Mouse (Mus musculus) MEL (cell line): Measurements from ENCODE around the gene Nav1. TPM values are rescaled to one million over a fixed set of nuclear protein-coding genes. Genes with fewer than 3 reads are reported as not detected.

Experiments used
- DNase-seq: peaks from one replicate; pipeline ENCODE4 v3.0.0; 2011; ENCODE audit warnings: low read depth, low spot score
- H3K27ac ChIP-seq: 2 replicates; pipeline ENCODE4 v1.5.1; 2012; ENCODE audit warnings: low read depth, mild to moderate bottlenecking, control low read depth, low read length, moderate library complexity; ENCODE audit not compliant: control insufficient read depth
- H3K27me3 ChIP-seq, 2 experiments: fragments of 150-350 bp in 1 of 2; sonication (generic) in 1 of 2; 2 replicates each; pipeline ENCODE4 v1.6.1; 2012; ENCODE audit warnings: low read length in 2 of 2, mild to moderate bottlenecking in 2 of 2, improper control_type of control experiment in 1 of 2, moderate library complexity in 1 of 2; ENCODE audit not compliant: insufficient read depth in 2 of 2, control insufficient read depth in 1 of 2
- H3K36me3 ChIP-seq, 2 experiments: 2 replicates each; pipeline ENCODE4 v1.6.1; 2012 to 2014; ENCODE audit warnings: low read length in 2 of 2, improper control_type of control experiment in 1 of 2, inconsistent platforms in 1 of 2, mild to moderate bottlenecking in 1 of 2; ENCODE audit not compliant: insufficient read depth in 2 of 2, control insufficient read depth in 1 of 2
- H3K4me1 ChIP-seq, 2 experiments: fragments of 150-350 bp in 1 of 2; sonication (generic) in 1 of 2; 2 replicates each; pipeline ENCODE4 v1.6.1; 2012; ENCODE audit warnings: low read length in 2 of 2, improper control_type of control experiment in 1 of 2, mild to moderate bottlenecking in 1 of 2; ENCODE audit not compliant: insufficient read depth in 2 of 2, control insufficient read depth in 1 of 2
- H3K4me3 ChIP-seq, 2 experiments: fragments of 150-350 bp in 1 of 2; sonication (generic) in 1 of 2; 2 replicates each; pipeline ENCODE4 v1.5.1; 2012; ENCODE audit warnings: low read depth in 2 of 2, low read length in 2 of 2, mild to moderate bottlenecking in 2 of 2, moderate library complexity in 2 of 2, control low read depth in 1 of 2, improper control_type of control experiment in 1 of 2; ENCODE audit not compliant: control insufficient read depth in 1 of 2, insufficient read depth in 1 of 2
- H3K79me2 ChIP-seq: 2 replicates; pipeline ENCODE4 v1.6.1; 2012; ENCODE audit warnings: mild to moderate bottlenecking, low read length, moderate library complexity; ENCODE audit not compliant: control insufficient read depth, poor library complexity, insufficient read depth
- H3K9ac ChIP-seq: 2 replicates; pipeline ENCODE4 v1.6.1; 2012; ENCODE audit warnings: low read depth, mild to moderate bottlenecking, control low read depth, low read length, moderate library complexity; ENCODE audit not compliant: control insufficient read depth, poor library complexity, severe bottlenecking
- H3K9me3 ChIP-seq: fragments of 150-350 bp; sonication (generic); replicated peaks from 2 replicates; pipeline ENCODE4 v1.6.1; 2012; ENCODE audit warnings: mild to moderate bottlenecking, low read length, improper control_type of control experiment, moderate library complexity; ENCODE audit not compliant: insufficient read depth
- CTCF ChIP-seq, 3 experiments: IDR thresholded peaks in 2 of 3; conservative IDR thresholded peaks in 1 of 3; 2 replicates each; pipeline ENCODE4 v1.5.1; 2011 to 2012; ENCODE audit warnings: low read length in 3 of 3, low read depth in 2 of 3, mild to moderate bottlenecking in 2 of 3, improper control_type of control experiment in 1 of 3, inconsistent platforms in 1 of 3, mixed read lengths in 1 of 3, moderate library complexity in 1 of 3; ENCODE audit not compliant: control insufficient read depth in 1 of 3, insufficient read depth in 1 of 3, poor library complexity in 1 of 3, severe bottlenecking in 1 of 3
- ELF1 ChIP-seq: IDR thresholded peaks from 2 replicates; pipeline ENCODE4 v1.6.1; 2014; ENCODE audit warnings: low read depth, mild to moderate bottlenecking, inconsistent platforms, low read length, improper control_type of control experiment, moderate library complexity
- EP300 ChIP-seq, 2 experiments: IDR thresholded peaks; 2 replicates each; pipeline ENCODE4 v1.6.1; 2011; ENCODE audit warnings: improper control_type of control experiment in 2 of 2, low read length in 2 of 2, low read depth in 1 of 2, mild to moderate bottlenecking in 1 of 2
- GABPA ChIP-seq: IDR thresholded peaks from 2 replicates; pipeline ENCODE4 v1.6.1; 2012; ENCODE audit warnings: low read depth, mild to moderate bottlenecking, inconsistent platforms, low read length, improper control_type of control experiment, moderate library complexity
- HCFC1 ChIP-seq: IDR thresholded peaks from 2 replicates; pipeline ENCODE4 v1.6.1; 2012; ENCODE audit warnings: low read depth, mild to moderate bottlenecking, inconsistent platforms, low read length, improper control_type of control experiment, moderate library complexity
- MAX ChIP-seq: IDR thresholded peaks from 2 replicates; pipeline ENCODE4 v1.6.1; 2011; ENCODE audit warnings: low read length, improper control_type of control experiment
- MAZ ChIP-seq: IDR thresholded peaks from 2 replicates; pipeline ENCODE4 v1.6.1; 2012; ENCODE audit warnings: low read depth, mild to moderate bottlenecking, inconsistent platforms, low read length, improper control_type of control experiment
- MEF2A ChIP-seq: IDR thresholded peaks from 2 replicates; pipeline ENCODE4 v1.6.1; 2014; ENCODE audit warnings: low read depth, mild to moderate bottlenecking, inconsistent platforms, low read length, improper control_type of control experiment; ENCODE audit not compliant: poor library complexity, insufficient replicate concordance, severe bottlenecking; ENCODE audit errors: extremely low read depth
- MYC ChIP-seq: IDR thresholded peaks from 2 replicates; pipeline ENCODE4 v1.6.1; 2011; ENCODE audit warnings: low read depth, mild to moderate bottlenecking, low read length, improper control_type of control experiment, moderate library complexity
- NRF1 ChIP-seq: IDR thresholded peaks from 2 replicates; pipeline ENCODE4 v1.6.1; 2014; ENCODE audit warnings: low read depth, mild to moderate bottlenecking, inconsistent platforms, low read length, improper control_type of control experiment, moderate library complexity; ENCODE audit not compliant: poor library complexity, insufficient read depth, severe bottlenecking
- POLR2A ChIP-seq, 2 experiments: IDR thresholded peaks; 2 replicates each; pipeline ENCODE4 v1.6.1; 2011 to 2012; ENCODE audit warnings: low read length in 2 of 2, mild to moderate bottlenecking in 2 of 2, control low read depth in 1 of 2, improper control_type of control experiment in 1 of 2, low read depth in 1 of 2, moderate library complexity in 1 of 2; ENCODE audit not compliant: control insufficient read depth in 1 of 2, insufficient read depth in 1 of 2, poor library complexity in 1 of 2
- POLR2AphosphoS2 ChIP-seq: IDR thresholded peaks from 2 replicates; pipeline ENCODE4 v1.6.1; 2011; ENCODE audit warnings: low read length, improper control_type of control experiment
- RAD21 ChIP-seq: IDR thresholded peaks from 2 replicates; pipeline ENCODE4 v1.6.1; 2011; ENCODE audit warnings: mild to moderate bottlenecking, low read depth, low read length, improper control_type of control experiment
- RCOR1 ChIP-seq: IDR thresholded peaks from 2 replicates; pipeline ENCODE4 v1.6.1; 2012; ENCODE audit warnings: low read depth, mild to moderate bottlenecking, inconsistent platforms, low read length, improper control_type of control experiment
- SMC3 ChIP-seq: IDR thresholded peaks from 2 replicates; pipeline ENCODE4 v1.6.1; 2011; ENCODE audit warnings: low read depth, low read length, improper control_type of control experiment
- TBP ChIP-seq: IDR thresholded peaks from 2 replicates; pipeline ENCODE4 v1.8.0; 2011; ENCODE audit warnings: low read depth, low read length, improper control_type of control experiment
- UBTF ChIP-seq: IDR thresholded peaks from 2 replicates; pipeline ENCODE4 v1.6.1; 2012; ENCODE audit warnings: low read depth, mild to moderate bottlenecking, inconsistent platforms, low read length, improper control_type of control experiment, moderate library complexity, borderline replicate concordance; ENCODE audit not compliant: insufficient read depth
- ZC3H11A ChIP-seq: IDR thresholded peaks from 2 replicates; pipeline ENCODE4 v1.6.1; 2012; ENCODE audit warnings: low read depth, mild to moderate bottlenecking, inconsistent platforms, low read length, improper control_type of control experiment
- ZKSCAN1 ChIP-seq: IDR thresholded peaks from 2 replicates; pipeline ENCODE4 v1.6.1; 2012; ENCODE audit warnings: low read depth, mild to moderate bottlenecking, inconsistent platforms, low read length, improper control_type of control experiment, moderate library complexity
- ZMIZ1 ChIP-seq: IDR thresholded peaks from 2 replicates; pipeline ENCODE4 v1.6.1; 2012; ENCODE audit warnings: low read depth, mild to moderate bottlenecking, inconsistent platforms, low read length, improper control_type of control experiment, moderate library complexity
- polyA plus RNA-seq, 2 experiments: library from polyadenylated mRNA; stranded (reverse) in 1 of 2; unstranded in 1 of 2; fragments of >175 nt in 1 of 2; fragments of >200 nt in 1 of 2; gene quantifications; 2 replicates each; pipeline versions ENCODE4 v1.2.1 to v1.2.4; 2012; ENCODE audit warnings: low replicate concordance in 2 of 2, low read depth in 1 of 2; ENCODE audit not compliant: insufficient read length in 2 of 2, insufficient read depth in 1 of 2, missing spikeins in 1 of 2
- total RNA-seq: library from RNA; depleted of rRNA; stranded (reverse); fragments of 300-350 nt; gene quantifications from 2 replicates; pipeline ENCODE4 v1.2.3, GENCODE M21; 2012

Nav1 gene
- total and polyA plus RNA-seq, 3 experiments = 0.89 to 9.6 TPM; not detected in 1

DNA sequence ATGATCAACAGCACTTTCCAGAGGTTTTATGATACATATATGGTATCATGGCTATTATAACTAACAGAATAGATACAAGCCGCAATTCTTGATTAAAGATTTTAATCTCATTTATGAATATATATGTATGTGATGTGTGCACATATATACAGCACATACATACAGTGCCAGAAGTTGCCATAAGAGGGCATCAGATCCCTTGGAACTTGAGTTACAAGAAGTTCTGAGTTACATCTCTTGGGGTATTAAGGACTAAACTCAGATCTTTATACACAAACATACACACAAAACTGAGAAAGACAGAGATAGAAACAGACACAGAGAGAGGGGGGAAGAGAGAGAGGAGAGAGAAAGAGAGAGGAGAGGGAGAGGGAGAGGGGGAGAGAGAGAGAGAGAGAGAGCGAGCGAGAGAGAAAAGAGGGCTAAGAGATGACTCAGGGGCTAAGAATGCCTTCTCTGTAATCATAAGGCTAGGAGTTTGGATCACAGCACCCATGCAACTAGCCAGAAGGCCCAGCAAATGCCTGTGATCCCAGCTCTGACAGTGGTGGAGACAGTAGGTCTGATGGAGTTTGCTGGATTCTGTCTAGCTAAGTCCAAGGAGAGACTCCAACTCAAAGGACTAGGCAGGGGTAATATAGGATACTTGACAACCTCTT, 205.5 kb downstream of the Nav1 start:
- Histone ChIP-seq H3K9me3 (no peaks in the 10 kb centered on the region), H3K4me1 (peaks cover 0 to 3% of the 10 kb centered on the region in 2 experiments; a peak in 1 of 4 replicates), H3K36me3 (peaks cover 7 to 32% of the 10 kb centered on the region in 2 experiments), H3K27me3 (no peaks in the 10 kb centered on the region), H3K79me2 (no peaks in the 10 kb centered on the region), H3K27ac (no peak overlapping the region), H3K9ac (no peak overlapping the region), H3K4me3 (no peak overlapping the region)
- no peak for DNase-seq
- no peak for TF ChIP-seq ZC3H11A
- peak in 1 of 3 experiments; percentile 26; a peak in 2 of 6 replicates for TF ChIP-seq CTCF (IDR thresholded peaks at IDR 0.05 in 2 of 3, conservative IDR thresholded peaks at IDR 0.05 in 1 of 3; ENCODE audit: control insufficient read depth in 1 of 3, insufficient read depth in 1 of 3, low read depth in 2 of 3, low read length in 3 of 3, poor library complexity in 1 of 3, severe bottlenecking in 1 of 3)
- peak; percentile 3; the same call in 1 of the 2 replicates for TF ChIP-seq RAD21

DNA sequence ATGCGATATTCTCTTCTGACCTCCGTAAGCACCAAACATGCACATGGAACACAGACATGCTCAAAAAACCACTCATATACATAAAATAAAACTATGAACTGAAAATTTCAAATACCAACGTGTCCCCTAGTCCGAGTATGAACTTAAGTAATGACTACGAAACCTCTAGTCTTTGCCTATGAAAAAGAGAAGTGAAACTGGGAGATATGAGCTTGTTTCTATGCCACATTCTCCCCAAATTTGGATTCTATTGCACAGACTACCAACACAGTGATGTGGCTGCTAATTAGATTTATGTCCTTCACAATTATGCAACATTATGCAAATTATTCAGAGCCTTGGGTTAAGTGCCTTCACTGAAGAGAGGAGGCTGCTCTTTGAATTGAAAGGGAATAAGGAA, 207.6 kb downstream of the Nav1 start:
- TF ChIP-seq MEF2A (no peak), MAZ (no peak), ZC3H11A (no peak), MYC (no peak), TBP (no peak), POLR2AphosphoS2 (no peak), CTCF (IDR thresholded peaks at IDR 0.05 in 2 of 3, conservative IDR thresholded peaks at IDR 0.05 in 1 of 3; ENCODE audit: control insufficient read depth in 1 of 3, insufficient read depth in 1 of 3, low read depth in 2 of 3, low read length in 3 of 3, poor library complexity in 1 of 3, severe bottlenecking in 1 of 3) (no peak), GABPA (no peak), NRF1 (no peak), ZKSCAN1 (no peak), ELF1 (no peak), MAX (no peak), EP300 (IDR thresholded peaks at IDR 0.05; ENCODE audit: low read depth in 1 of 2, low read length in 2 of 2) (no peak), HCFC1 (no peak), SMC3 (no peak), ZMIZ1 (no peak), UBTF (no peak), POLR2A (IDR thresholded peaks at IDR 0.05; ENCODE audit: control insufficient read depth in 1 of 2, insufficient read depth in 1 of 2, low read depth in 1 of 2, low read length in 2 of 2, poor library complexity in 1 of 2) (no peak), RCOR1 (no peak)
- TF ChIP-seq, all 39 proteins: peak for 0
- DNase-seq = no peak
- Histone ChIP-seq H3K36me3 (peaks cover 0 to 39% of the 10 kb centered on the region in 2 experiments; a peak in 3 of 4 replicates), H3K27ac (no peak overlapping the region), H3K4me1 (no peaks in the 10 kb centered on the region), H3K27me3 (no peaks in the 10 kb centered on the region), H3K9ac (no peak overlapping the region), H3K4me3 (no peak overlapping the region), H3K9me3 (no peaks in the 10 kb centered on the region), H3K79me2 (no peaks in the 10 kb centered on the region)
